Mouse (Mus musculus) heart, adult 18-20 months (tissue): ENCODE results near the gene Anapc2. TPM values are rescaled to one million over a fixed set of nuclear protein-coding genes. Genes with fewer than 3 reads are reported as not detected.
A peak's percentile ranks its signal among the peaks of the same experiment; 100 is the strongest.

Source experiments
- DNase-seq, 2 experiments: peaks; one replicate each; pipeline ENCODE4 v3.0.0; 2021 to 2022; ENCODE audit warnings: mixed read lengths in 1 of 2
- long read RNA-seq, 2 experiments: library from polyadenylated mRNA; stranded (forward); transcript quantifications; one replicate each; pipeline ENCODE4 v2.0.0; 2021
- total RNA-seq, 2 experiments: library from RNA; stranded (reverse); gene quantifications; 2 replicates each; pipeline ENCODE4 v1.2.3; 2021

Anapc2 gene
- 10 to 100 TPM; 35.3 to 38.8 TPM for total RNA-seq
- long read RNA-seq, experiment 1, transcript Anapc2-201 (13 exons, 3,004 nt): major isoform, 31 of 35 reads
- long read RNA-seq, experiment 1, partial matches to known transcripts: 3 of 35 reads
- long read RNA-seq, experiment 1, other reads (novel, unspliced or antisense): 1 of 35 reads
- long read RNA-seq, experiment 2, transcript Anapc2-201 (13 exons, 3,004 nt): major isoform, 19 of 22 reads
- long read RNA-seq, experiment 2, partial matches to known transcripts: 2 of 22 reads
- long read RNA-seq, experiment 2, other reads (novel, unspliced or antisense): 1 of 22 reads

GRCm38 (mm10) chr2:25271827-25272511 is at the start of gene Anapc2, which contains the start of gene Ssna1:
Anapc2 (plus strand) TSS chr2:25272478.
Ssna1 (minus strand) TSS chr2:25272438.
- peak; percentile 97 to 99 for DNase-seq

GRCm38 (mm10) chr2:25223681-25224491 is 48.4 kb upstream of the Anapc2 start:
- DNase-seq: peak; percentile 86 to 92

DNA sequence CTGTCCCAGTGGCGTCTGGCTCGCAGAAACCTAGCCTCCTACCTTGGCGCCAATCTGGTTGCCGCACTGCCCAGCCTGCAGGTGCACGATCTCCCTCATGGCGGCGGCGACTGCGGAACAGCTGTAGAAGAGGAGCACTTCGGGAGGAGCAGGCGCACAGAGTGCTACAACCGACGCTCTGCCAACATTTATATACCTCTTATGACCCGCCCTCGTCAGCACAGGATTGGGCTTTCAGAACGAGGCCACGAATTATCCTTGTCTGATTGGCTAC is 47.8 kb upstream of the Anapc2 start, which contains the start of gene Tubb4b:
Gene Tubb4b, minus strand, starts transcription at position 211 of the 274 bp plus-strand sequence.
- no peak for DNase-seq

GRCm38 (mm10) chr2:25224766-25225752 is 47.2 kb upstream of the Anapc2 start:
- DNase-seq: peak; percentile 98 to 100

DNA sequence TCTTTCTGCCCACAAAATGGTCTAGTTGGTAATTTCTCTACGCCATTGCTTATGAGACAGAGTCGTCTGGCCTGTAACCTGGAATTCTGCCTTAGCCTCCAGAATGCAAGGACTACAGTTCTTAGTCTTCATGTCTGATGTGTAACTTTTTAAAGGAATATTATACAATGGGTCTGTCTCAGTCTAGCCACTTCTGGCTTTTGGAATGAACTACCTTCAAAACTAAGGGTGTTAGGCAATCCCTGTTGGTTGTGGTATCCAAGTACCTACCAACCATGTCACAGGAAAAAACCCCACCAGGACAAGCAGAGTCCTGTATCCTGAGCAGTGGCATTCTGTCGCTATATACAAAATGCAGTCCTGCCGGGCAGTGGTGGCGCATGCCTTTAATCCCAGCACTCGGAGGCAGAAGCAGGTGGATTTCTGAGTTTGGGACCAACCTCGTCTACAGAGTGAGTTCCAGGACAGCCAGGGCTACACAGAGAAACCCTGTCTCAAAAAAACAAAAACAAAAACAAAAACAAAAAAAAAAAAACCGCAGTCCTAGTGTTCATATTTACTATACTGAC is 46.4 kb upstream of the Anapc2 start:
- DNase-seq: peak in 1 of 2 experiments; percentile 34

- DNase-seq: no peak
These were observed 45.4 kb upstream of the Anapc2 start for GRCm38 (mm10) chr2:25226864-25227263.

DNA sequence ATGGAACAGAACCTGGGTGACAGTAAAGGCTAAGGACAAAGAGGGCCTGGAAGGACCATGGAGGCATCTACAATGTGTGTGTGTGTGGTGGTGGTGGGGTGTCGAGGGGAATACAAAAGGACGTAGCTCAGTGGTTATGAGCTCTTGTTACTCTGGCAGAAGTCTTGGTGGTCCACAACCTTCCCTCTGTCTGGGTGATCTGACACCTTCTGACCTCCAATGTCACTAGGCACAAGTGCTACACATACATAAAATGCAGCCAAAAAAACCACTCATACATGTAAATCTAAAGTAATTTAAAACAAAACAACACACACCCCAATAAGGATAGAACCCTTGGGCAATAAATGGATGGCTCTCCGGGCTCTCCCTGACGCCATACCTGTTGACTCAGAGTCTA is 44.9 kb upstream of the Anapc2 start:
- no peak for DNase-seq

- DNase-seq: peak; percentile 91 to 92
These were observed 43.8 kb upstream of the Anapc2 start for GRCm38 (mm10) chr2:25228431-25228889.

DNA sequence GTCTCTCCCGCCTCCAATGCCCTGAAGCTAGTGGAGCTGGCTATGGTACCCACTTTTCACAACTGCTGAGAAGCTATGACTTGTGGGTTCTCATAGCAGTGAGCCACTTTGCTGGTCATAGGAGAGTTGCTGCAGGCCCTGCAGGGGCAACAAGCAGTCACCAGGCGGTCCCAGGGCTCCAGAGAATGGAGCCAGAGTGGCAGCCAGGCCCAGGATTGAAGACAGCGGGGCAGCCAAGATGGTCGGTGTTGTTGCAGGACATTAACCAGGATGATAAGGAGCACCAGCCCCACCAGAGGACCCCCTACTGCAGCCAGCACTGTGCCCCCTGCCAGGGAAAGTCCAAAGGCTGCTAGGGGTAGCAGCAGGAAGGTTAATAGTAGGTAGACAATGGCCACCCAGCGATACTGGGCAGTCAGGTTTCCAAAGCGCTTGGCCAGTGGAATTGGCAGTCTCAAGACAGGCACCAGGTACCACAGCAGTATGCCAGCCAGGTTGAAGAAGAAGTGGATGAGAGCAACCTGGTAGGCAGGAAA is 43.2 kb upstream of the Anapc2 start:
- DNase-seq: no peak

DNA sequence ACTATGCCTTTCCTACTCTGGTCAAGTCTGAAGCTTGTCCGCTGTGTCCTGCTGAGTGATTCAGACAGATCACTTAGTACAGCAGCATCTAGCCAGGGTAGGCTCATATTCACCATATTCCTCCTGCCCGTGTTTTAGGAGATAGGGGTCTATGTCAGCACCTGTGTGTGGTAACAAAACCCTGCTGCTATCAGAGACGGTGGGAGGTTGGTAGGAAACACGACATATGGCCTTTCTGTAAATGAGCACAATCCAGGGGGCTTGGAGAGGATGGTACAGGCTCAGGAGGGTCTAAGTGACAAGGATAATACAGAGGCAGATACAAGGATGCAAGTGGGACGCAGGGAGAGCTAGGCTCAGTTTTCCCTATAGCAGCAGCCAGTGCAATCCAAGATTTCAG is 42.7 kb upstream of the Anapc2 start:
- no peak for DNase-seq

GRCm38 (mm10) chr2:25230581-25230980 is 41.7 kb upstream of the Anapc2 start:
- no peak for DNase-seq

DNA sequence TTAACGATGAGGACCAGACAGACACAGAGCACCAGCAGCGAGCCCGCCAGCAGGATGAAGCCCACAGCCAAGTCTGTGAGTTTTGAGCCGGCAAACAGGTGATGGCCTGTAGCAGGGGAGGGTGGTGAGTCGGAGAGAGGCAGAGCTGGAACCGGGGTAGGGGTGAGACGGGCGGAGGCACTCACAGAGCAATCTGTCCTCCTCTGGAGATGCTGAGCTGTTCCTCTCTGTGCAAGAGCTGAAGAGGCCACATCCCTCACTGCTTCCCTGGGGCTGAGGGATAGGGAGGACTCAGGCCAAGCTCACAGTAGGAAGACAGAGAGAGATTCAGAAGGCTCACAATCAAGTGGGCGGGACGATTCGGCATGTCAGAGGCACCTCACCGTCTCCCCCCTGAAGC is 41.2 kb upstream of the Anapc2 start:
- no peak for DNase-seq

GRCm38 (mm10) chr2:25233421-25233820 is 38.9 kb upstream of the Anapc2 start:
- DNase-seq: no peak

- DNase-seq: no peak
These were observed 38.2 kb upstream of the Anapc2 start, which contains the start of gene Slc34a3 for GRCm38 (mm10) chr2:25234050-25234449. Slc34a3 (minus strand) TSS chr2:25234364.

DNA sequence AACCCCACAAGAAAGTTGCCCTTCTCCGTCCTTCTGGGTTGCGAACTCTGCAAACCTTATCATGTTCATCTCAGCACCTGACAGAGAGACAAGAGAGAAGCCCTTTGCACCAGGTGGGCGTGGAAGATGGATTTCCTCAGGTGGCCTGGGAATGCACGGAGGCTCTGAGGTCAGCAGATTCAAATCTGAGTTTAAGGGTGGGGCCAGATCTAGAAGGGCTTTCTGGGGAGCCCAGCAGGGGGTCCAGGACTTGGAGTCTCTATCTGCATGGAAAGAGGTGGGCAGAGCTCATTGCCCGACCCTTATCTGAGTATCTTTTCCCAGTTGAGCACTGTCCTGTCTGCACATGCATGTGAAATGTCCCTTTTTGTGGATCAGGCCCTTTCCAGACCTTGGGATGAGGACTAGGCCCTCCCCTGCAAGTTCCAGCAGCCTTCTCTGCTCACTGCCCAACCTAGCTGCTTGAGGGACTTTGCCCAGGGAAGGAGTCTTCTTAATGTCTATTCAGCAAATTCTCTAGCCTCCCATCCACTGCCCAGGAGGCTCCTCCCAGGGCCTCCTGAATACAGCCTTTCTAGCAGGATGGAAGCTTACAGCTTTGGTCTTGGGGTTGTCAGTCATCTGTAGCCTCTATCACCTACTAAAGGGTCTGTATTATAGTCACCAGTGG is 37.6 kb upstream of the Anapc2 start:
- DNase-seq: no peak

- DNase-seq: no peak
These were observed 35.7 kb upstream of the Anapc2 start, which contains the start of gene Rnf224 for GRCm38 (mm10) chr2:25236614-25237013. Rnf224 (minus strand) TSS chr2:25236787.

DNA sequence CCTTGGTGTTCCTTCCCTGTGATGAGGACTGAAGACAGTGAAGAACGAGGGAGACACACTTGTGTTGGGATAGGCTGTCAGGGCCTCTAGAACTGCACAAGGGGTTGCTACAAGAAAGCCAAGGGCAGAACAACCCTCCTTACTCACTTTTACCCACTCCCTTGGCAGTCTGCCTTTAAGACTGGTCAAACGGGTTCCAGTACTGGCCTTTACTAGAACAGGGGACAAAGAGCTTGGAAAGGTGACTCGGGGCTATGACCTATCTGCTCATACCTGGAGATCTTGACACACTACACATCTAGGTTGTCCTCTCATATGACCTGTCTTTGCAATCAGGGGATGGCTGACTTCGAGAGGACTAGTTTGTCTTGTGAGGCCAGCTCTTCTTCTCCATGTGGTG is 34.8 kb upstream of the Anapc2 start:
- DNase-seq: no peak

DNA sequence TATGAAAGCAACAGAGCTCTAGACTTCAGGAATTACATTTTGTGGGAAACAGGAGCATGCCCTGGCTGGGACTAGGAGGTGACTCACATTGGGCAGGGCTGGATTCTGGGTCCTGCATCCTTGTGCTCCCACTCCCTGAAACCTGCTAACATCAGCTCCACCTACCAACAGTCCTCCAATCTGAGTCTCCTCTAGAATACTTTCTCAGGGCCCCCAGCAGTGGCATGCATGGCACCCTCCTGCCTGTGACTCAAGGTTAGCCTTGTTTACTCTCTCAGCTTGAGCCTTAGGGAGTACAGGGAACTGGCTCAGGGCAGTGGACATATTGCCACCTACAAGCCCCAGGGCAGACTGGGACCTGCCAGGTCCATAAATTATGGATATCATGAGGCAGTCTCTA is 34.2 kb upstream of the Anapc2 start:
- no peak for DNase-seq

DNA sequence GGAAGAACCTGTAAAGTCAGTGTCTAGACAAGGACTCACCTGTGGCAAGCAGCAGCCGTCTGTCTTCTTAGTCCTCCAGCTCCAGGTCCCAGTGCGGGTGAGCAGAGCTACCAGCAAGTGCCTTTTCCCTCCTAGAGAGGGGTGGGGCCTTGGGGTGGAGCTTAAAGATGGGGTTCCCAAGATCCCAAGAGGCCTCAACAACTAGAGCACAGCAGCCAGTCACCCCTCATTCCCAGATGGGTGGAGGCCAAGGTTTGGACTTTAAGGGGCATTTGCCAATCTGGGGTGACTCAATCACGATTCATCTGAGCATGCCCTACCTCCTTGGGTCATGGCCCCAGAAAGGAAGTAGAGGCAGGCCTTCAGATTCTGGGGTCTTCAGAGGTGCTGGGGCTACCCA is 32.5 kb upstream of the Anapc2 start:
- DNase-seq: no peak

- DNase-seq: no peak
These were observed 32.0 kb upstream of the Anapc2 start for GRCm38 (mm10) chr2:25240310-25240709.
